Mouse (Mus musculus) R1 (cell line): ENCODE data around the gene Pctp.
A peak's percentile ranks its signal among the peaks of the same experiment; 100 is the strongest.

ENCODE experiments used
- DNase-seq: peaks from one replicate; pipeline ENCODE4 v3.0.0-alpha.2; 2018; ENCODE audit warnings: low read depth, low spot score

Gene Pctp

DNA sequence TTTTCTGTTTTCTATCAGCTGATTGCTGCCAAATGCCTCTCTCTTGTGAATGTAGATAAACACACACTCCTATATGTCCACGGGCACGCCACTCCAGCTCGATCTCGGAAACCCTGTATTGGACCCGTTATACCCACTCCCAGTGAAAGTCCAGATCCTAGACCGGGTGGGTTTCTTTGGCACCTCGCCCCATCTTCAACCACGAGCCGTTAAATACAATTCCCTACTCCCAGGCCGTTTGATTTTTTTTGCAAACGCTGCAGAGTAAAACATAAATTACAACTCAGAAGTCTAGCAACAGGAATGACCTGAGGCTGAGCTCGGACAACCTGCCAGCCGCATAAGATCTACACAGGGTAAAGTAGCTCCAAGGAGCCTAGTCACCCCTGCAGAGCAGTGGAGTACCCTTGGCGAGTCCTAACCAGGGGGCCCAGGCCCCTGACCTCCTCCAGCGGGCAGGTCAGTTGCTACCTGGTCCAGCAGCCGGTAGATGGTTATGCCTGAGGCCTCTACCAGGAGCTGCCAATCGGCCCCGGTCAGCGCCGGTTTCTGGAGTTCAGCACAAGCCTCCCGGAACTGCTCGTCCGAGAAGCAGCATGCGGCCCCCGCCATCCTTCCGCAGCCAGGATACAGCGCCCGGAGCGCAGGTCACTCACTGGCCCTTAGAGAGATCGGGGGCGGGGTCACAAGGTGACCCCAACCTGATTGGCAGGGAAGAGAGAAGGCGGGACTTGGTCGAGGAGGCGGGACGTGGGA is at the start of gene Pctp:
Gene Pctp, minus strand, starts transcription at position 664 of the 756 bp plus-strand sequence.
- DNase-seq = peak; percentile 90

DNA sequence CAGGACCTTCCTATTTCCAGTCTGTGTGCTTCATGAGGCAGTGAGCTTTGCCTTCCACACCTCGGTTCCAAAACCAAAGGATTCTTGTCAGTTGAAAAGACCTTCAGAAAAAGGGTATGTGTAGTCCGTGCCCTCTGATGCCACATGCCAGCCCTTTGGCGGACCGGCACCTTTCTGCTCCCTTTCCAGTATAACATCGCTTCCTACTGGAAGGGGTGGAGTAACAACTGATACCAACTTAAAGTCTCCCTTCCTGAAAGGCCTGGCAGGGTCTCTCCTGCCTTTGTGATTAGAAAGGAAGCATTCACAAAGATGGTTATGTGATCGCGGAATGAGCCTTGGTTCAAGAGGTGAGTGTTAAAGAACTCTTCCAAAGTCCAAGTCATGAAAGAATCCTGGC is 47.3 kb upstream of the Pctp start:
- no peak for DNase-seq

GRCm38 (mm10) chr11:90047271-90047670 is 44.6 kb upstream of the Pctp start:
- DNase-seq = no peak

- DNase-seq = no peak
Observed at GRCm38 (mm10) chr11:90046211-90046610, 43.5 kb upstream of the Pctp start.

DNA sequence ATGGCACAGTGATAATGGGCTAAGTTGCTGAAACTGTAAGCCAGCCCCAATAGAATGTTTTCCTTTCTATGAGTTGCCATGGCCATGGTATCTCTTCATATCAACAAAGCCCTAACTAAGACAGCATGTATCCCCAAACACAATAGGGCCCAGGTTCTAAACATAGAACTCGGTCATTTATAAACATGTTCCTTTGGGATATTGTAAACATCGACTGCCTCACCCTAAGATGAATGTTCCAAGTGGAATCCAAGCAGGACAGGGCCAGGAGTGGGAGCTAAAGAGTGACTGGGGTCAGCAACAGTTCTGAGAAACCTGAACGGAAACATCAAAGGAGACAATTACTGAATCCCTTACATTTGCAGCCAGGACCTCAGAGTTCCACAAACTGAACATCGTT is 41.8 kb upstream of the Pctp start:
- DNase-seq = no peak

DNA sequence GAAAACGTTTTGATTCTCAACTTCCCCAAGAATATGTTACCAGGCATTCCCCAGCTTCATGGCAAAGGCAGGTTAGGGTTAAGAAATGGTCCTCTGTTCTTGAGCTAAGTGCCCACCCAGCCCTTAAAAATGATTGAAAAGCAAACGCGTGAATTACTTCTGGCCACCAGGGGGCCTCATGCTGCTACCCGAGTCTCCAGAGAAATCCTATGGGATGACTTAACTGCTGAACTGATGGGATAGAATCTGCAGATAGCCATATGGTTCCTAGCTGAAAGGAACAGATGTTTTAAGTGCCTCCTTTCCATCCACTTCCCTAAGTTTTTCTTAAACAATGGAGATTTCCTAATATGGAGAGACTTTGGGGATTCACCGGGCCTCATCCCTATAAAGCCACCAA is 35.3 kb upstream of the Pctp start:
- peak; percentile 59 for DNase-seq

- DNase-seq = peak; percentile 79
Observed at GRCm38 (mm10) chr11:90036416-90036815, 33.7 kb upstream of the Pctp start.

DNA sequence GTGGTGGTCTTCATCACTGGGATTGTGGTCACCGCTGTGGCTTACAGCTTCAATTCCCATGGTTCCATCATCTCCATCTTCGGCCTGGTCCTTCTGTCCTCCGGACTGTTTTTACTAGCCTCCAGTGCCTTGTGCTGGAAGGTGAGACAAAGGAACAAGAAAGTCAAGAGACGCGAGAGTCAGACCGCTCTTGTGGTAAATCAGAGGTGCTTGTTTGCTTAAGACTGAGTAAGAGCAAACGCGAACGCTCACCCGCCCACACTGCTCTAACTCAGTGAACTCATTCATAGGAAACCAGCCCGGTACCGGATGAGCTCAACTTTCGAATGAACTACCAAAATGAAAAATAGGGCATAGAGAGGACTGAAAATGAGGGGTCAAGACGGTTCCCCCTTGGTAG is 32.8 kb upstream of the Pctp start:
- no peak for DNase-seq

- no peak for DNase-seq
Observed at GRCm38 (mm10) chr11:90034646-90035045, 32.0 kb upstream of the Pctp start.

GRCm38 (mm10) chr11:90033442-90033841 is 30.7 kb upstream of the Pctp start:
- DNase-seq = no peak

DNA sequence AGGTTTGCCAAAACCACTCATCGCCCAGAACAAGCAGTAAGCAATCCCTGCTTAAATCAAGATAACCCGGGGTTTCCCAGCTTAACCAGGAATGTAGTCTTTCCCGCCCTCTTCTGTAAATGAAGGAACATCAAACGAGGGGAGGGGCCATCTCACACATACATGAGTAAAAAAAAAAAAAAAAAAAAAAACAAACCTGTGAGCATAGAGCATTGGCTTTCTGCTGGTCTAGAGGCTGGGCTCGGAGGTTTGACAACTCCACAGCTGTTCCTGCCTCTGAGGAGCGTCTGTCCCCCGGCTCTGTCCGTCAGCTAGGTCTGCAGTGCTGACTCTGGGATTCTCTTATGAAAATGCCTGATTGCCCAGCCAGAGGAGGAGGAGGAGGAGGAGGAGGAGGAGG is 30.1 kb upstream of the Pctp start:
- no peak for DNase-seq

DNA sequence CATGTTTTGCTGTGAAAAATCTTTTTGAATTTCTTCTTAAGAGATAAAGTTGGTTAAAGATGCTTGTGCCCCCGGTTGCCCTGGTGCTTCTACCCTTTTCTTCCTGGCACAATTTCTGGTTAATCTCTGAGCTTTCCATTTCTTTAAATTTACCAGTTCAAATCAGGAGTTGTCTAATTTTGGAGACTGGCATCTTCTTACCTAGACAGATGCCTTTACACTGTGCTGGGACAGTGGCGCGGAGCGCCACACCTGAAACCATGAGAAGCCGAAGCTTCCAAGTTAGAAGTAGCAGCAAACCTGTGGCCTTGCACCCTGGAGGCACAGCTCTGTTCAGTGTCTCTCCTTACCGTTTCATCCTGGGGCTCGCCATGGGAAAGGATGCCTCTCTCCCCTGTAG is 28.4 kb upstream of the Pctp start:
- no peak for DNase-seq

DNA sequence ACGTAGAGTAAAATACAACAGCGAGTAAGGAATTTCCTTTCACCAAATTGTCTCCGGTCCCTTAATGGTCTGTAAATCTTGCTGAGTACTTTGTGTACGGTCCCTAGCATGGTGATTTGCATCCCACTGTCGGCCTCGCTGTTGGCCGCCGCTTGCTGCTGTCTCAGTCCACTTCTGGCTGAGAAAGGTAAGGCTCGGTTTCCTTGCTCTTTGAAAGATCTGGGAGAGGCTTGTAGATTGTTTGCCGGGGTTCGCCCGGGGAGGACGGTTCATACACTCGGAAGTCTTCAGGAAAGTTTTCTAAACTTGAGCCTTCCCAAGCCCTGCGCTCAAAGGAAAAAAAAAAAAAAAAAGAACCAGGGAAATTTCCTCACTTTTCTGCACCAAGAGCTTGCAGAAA is 27.9 kb upstream of the Pctp start:
- DNase-seq = peak; percentile 73

GRCm38 (mm10) chr11:90029841-90030398 is 27.2 kb upstream of the Pctp start, which contains the start of gene Tmem100:
TSS of gene Tmem100 (plus strand) at chr11:90030348.
- no peak for DNase-seq

- no peak for DNase-seq
Observed at GRCm38 (mm10) chr11:90029354-90029753, 26.7 kb upstream of the Pctp start.

- no peak for DNase-seq
Observed at GRCm38 (mm10) chr11:90028746-90029145, 26.1 kb upstream of the Pctp start.

GRCm38 (mm10) chr11:90027216-90027615 is 24.5 kb upstream of the Pctp start:
- no peak for DNase-seq

- no peak for DNase-seq
Observed at GRCm38 (mm10) chr11:90026802-90027174, 24.1 kb upstream of the Pctp start.

- DNase-seq = no peak
Observed at GRCm38 (mm10) chr11:90025891-90026801, 23.5 kb upstream of the Pctp start.

DNA sequence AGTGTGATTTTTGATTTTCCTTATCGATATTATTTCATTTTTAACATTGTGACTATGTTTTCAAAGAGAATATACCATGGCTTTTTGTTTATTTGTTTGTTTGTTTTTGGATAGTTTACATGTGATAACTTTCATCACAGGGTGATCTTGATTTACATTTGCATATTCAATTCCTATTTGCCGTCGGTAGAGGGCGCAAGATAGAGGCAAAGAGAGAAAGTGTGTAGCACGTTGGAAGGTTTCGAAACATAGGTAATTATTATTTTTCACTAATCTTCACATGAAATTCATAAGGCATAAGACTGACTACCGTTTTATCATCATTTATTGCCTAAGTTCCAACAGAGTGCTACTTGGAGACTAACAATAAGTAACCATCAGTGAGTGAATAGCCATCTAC is 16.5 kb upstream of the Pctp start:
- DNase-seq = peak; percentile 48

DNA sequence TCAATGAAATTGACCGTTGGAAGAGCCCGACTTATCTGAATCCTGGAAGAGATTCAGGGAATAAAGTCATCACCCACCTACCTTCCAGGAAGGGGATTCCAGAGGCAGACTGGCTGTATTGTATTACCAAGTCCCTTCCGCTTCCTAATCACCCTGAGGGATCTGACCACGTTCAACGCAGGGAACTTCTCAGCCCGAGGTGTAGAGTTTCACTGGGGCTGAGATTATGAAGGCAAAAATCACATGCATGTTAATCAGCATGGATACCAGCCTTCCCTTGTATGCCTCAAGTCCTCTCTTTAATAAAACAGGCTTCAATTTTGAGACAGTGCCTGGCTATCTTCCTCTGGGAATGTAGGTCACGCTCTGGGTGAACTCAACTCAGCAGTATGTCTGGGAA is 12.6 kb upstream of the Pctp start:
- DNase-seq = no peak

DNA sequence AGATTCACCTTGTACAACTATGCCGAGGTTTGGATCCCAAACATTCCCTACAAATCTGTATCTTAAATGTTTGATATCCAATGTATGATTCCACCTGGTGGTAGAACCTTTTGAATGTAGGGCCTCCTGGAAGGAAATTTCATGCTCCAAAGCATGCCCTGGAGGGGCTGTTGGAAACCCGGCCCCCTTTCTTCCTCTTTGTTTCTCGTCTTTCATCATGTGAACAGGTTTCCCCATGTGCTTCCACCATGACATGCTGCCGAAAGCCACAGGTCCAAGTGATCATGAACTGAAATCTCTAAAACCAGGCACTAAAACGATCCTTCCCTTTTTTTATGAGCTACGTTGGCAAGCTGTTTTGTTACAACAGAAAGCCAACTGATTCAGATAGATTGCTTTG is 11.0 kb upstream of the Pctp start:
- DNase-seq = no peak
